Mouse (Mus musculus): ENCODE measurements at regions not wholly inside any gene's neighbourhood (a gene's known extent, or its start where the extent isn't known, plus 50 kb on each side); places are given as distances from the start of the nearest gene placed in this dataset.

- TF ChIP-seq SMC3 (IDR thresholded peaks at IDR 0.05; ENCODE audit: low read depth, low read length), result no peak
- TF ChIP-seq E2F4 (IDR thresholded peaks at IDR 0.05; ENCODE audit: borderline replicate concordance, low read depth, low read length), result no peak
- no peak for TF ChIP-seq POLR2AphosphoS5 (IDR thresholded peaks at IDR 0.05; ENCODE audit: borderline replicate concordance, low read depth, low read length)
- no peak for TF ChIP-seq USF2 (IDR thresholded peaks at IDR 0.05; ENCODE audit: borderline replicate concordance in 1 of 2, insufficient read depth in 1 of 2, low read depth in 1 of 2, low read length in 2 of 2)
- no peak for TF ChIP-seq SIN3A (IDR thresholded peaks at IDR 0.05; ENCODE audit: low read length)
- no peak for TF ChIP-seq UBTF (IDR thresholded peaks at IDR 0.05; ENCODE audit: borderline replicate concordance, insufficient read depth, low read depth, low read length)
- no peak for TF ChIP-seq CTCF (IDR thresholded peaks at IDR 0.05 in 2 of 3, conservative IDR thresholded peaks at IDR 0.05 in 1 of 3; ENCODE audit: control insufficient read depth in 1 of 3, insufficient read depth in 1 of 3, low read depth in 2 of 3, low read length in 3 of 3, poor library complexity in 1 of 3, severe bottlenecking in 1 of 3)
- TF ChIP-seq MAZ (IDR thresholded peaks at IDR 0.05; ENCODE audit: low read depth, low read length), result no peak
- no peak for TF ChIP-seq POLR2A (IDR thresholded peaks at IDR 0.05; ENCODE audit: control insufficient read depth in 1 of 2, insufficient read depth in 1 of 2, low read depth in 1 of 2, low read length in 2 of 2, poor library complexity in 1 of 2)
- TF ChIP-seq USF1 (IDR thresholded peaks at IDR 0.05; ENCODE audit: low read depth, low read length), result no peak
- no peak for TF ChIP-seq RAD21 (IDR thresholded peaks at IDR 0.05; ENCODE audit: low read depth, low read length)
Observed at GRCm38 (mm10) chr13:118193951-118194696, 192.3 kb upstream of the B430218F22Rik start.
